Mouse (Mus musculus) 416B (cell line): ENCODE results near the gene Ap3s2.

Source experiments
- DNase-seq: peaks from one replicate; pipeline ENCODE4 v3.0.0; 2011; ENCODE audit warnings: low read depth

Ap3s2 gene

DNA sequence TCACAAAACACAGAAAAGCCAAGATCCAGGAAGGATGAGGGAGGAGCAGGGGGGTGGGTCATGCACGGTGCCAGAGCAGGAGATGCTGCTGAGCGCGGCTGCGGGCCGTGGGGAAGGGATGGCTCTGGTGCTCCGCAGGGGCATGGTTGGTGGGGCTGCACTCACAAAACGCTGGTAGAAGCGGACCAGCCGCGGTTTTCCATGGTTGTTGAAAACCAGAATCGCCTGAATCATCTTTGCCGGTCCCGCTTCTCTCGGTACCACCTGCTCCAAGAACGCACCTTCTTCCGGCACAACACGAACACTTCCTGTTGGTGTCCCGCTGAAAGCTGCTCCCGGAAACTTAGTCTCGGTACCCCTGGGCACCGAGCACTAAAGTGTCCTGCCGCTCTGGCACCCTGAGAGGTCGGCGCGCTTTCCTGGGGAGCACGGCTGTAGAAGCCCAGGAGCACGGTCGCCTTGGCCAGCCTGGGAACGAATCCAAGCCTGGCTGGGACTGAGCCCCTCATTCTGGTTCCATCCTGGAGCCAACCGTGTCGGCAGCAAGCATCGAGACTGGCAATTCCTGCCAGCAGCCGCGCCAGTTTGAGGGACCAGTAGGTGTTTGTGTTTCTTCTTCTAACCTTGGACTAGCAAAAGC is at the start of gene Ap3s2:
Gene Ap3s2, minus strand, starts transcription at position 306 of the 640 bp plus-strand sequence.
- DNase-seq, result peak; percentile 91

DNA sequence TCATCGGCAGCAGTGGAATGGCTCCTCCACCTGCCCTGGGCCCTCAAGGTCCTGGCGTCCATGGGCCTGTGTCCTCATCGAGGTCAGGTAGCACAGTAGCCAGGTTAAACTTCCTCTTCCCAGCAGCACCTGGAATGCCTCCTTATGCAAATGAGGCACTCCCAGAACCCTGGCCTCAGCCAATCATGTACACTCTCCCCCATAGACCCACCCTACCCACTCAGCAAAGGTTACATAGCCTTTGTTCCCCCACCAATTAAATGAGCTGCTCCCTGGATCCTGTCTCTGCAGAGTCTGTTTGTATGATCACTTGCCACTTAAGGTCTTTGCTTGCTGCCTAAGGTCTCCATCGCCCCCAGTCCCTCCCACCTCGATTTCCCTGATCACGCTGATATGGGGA is 47.9 kb upstream of the Ap3s2 start:
- DNase-seq, result no peak

DNA sequence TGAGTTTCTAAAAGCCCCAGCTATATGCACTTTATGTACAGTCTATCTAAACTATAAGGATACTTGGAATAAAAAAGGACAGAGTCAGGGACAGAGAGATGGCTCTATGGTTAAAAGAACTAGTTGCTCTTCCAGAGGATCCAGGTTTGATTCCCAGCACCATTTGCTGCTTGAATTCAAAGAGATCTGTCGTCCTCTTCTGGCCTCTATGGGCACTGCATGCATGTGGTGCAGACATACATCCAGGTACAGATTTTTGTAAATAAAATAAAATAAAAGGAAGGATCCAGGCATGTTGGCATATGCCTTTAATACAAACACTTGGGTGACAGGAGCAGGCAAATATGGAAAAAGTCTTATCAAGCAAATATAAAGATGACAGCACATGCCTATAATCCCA is 41.2 kb upstream of the Ap3s2 start:
- no peak for DNase-seq

DNA sequence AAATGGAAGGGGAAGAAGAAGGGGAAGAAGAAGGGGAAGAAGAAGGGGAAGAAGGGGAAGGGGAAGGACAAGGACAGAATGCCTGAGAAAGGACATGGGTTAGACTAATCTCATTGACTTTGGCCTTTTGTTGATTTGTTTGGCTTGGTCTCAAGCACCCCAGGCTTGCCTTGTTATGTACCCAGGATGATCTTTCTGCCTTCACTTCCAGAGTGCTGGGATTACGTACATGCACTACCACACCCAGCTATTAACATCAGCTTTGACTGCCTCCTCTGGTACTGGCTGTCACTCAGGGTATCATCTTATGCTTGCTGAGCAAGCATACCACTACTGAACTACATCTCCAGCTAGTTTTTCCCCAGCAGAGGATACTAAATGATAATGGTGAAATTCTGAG is 35.7 kb upstream of the Ap3s2 start:
- no peak for DNase-seq

DNA sequence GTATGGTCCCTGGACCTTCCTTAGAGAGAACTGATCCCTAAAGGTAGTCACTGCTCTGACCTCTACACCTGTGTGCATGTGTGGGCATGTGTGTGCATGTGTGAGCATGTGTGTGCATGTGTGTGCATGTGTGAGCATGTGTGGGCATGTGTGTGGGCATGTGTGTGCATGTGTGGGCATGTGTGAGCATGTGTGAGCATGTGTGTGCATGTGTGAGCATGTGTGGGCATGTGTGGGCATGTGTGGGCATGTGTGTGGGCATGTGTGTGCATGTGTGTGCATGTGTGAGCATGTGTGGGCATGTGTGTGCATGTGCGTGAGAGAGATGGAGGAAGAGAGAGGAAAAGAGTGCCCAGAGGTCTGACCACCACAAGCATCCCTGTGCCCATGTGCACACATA is 34.4 kb upstream of the Ap3s2 start:
- DNase-seq, result no peak

DNA sequence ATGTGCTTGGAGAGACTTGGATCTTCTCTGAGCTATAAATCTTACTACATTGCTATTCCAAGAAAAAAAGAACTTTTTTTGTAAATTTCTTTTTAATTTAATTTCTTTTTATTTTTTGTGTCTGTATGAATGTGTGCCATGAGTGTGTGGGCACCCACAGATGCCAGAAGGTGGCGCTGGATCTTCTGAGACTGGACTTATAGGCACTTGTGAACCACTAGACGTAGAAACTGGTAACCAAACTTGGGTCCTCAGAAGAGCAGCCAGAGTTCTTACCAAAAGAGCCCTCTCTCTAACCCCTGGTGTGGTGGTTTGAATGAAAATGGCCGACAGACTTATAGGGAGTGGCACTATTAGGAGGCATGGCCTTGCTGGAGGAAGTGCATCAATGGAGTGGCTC is 30.6 kb upstream of the Ap3s2 start:
- peak; percentile 15 for DNase-seq

DNA sequence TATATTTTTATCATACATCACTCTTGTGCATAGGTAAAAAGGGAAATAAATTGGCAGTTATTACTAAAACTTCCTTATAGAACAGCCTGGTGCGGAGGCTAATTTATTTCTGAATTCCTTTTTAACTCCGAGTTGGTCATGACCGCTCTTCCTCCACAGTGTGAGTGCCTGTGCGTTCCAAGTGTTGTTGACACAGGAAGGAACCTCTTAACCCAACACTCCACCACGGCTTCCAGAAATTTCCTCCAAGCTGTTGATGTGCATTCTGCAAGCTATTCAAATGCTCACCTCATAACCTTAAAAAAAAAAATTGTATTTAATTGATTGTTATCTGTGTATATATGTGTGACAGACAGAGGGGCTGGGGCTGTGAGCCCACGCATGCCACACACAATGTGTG is 29.8 kb upstream of the Ap3s2 start:
- peak; percentile 8 for DNase-seq

DNA sequence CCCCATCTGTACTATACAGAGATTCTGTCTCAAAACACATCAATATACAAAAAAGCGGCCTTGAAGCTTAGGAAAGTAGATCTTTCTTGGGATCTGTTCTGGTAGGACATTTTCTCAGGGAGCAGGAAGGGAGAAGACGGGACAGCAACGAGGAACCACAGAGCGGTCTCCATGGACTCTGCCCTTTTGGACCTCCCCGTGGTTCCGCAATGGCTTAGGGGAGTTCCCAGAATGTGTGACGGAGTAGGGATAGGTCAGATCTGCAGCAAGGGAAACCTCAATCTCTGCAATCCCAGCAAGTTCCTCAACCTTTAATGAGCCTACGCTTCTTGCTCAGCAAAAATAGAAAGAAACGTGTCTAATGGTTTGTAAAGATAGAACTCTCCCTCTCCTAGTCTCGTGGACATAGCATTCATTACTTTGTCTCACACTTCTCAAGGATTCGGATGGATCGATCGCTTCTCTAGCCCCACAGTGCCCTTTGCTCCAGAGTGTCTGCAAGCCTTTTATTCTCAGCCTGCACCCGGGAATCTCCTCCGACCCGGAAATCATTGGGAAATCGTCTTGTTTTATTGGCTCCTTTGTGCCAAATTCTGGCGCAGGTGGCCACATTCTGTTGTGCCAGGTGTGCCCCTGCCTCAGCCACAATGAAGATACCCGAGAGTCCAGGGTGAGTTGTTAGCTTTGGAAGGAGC is 15.2 kb upstream of the Ap3s2 start:
- no peak for DNase-seq

DNA sequence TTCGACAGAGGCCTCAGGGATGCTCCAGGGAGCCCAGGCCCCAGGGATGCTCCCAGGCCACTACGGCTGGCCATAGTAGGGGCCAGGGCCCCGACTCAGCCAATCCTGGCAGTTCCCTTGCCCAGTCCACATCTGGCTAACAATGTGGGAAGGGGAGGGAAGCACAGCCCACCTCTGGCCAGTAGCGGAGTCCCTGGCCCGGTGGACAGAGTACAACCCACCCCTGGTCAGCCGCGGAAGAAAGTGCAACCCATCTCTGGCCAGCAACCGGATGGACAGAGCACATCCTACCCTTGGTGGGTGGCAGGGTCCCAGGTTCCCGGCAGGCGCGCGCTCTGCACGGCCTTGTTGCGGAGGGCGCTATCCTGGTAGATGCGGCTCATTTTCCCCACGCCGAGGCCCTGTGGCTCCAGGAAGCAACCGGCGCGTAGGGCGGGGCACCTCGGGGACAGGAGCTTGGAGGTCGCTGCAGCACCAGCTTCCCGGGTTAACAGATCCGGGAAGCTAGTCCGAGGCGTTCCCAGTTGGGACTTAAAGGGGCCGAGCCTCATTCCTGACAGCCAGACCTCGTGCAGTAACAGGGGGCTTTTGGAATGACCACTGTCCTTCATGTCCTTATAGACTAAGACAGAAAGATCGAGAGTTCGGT is 14.5 kb upstream of the Ap3s2 start, which contains the start of gene Arpin:
Gene Arpin, minus strand, starts transcription at position 498 of the 649 bp plus-strand sequence.
- DNase-seq, result no peak

DNA sequence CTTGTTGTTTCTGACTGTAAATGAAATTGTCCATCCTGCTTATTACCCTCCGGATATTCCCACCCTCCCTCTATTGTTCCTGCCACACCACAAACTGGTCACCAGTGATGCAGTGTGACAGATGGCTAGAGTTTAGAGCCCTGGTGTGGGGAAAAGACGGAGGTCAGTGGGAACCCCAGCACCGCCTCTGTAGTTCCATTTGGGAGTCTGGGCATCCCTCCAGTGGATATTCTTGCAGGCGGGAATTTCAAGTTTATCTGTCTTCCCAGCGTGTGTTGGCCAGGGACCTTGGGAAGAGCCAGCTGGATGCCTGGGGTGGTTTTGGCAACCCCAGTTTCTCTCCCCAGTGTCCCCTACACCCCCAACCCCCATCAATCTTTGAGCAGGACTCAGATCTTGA is 14.0 kb upstream of the Ap3s2 start:
- no peak for DNase-seq

DNA sequence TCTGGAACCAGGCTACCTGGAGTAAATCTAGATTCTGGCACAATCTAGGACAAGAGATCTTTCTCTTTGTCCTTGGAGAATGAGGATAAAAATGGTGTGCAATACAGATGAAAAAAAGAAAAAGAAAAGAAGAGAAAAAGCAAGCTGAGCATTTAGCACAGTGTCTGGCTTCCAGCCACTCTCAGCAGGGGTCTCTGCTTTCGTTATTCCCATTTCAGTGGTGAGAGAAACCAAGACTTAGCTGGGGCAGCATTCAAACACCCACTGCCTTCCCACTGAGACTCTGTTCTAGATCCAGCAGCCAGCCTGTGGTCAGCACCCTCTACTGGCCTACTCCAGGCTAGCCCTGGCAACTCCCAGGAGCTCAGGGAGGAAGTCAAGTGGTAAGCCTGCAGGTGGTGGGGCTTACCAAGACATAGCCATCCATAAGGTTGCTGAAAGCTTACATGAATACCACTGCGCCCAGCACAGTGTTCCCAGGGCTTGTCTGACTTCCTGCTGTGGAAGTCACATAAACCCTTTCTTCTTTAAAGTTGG is 8.1 kb upstream of the Ap3s2 start:
- DNase-seq, result no peak

DNA sequence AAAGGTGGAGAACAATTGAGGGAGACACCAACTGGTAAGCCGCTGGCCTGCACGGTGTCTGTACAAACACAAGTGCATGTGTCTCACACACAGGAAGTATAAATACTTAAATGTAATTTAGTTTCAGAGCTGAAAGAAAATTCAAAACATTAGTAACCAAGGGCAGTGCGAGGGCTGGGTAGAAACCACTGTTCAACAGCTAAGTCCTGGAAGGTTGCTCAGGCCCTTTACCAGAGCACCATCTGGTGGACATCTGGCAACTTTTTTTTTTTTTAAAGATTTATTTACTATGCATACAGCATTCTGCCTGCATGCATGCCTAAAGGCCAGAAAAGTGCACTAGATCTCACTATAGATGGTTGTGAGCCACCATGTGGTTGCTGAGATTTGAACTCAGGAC is 5.9 kb downstream of the Ap3s2 start:
- peak; percentile 70 for DNase-seq

DNA sequence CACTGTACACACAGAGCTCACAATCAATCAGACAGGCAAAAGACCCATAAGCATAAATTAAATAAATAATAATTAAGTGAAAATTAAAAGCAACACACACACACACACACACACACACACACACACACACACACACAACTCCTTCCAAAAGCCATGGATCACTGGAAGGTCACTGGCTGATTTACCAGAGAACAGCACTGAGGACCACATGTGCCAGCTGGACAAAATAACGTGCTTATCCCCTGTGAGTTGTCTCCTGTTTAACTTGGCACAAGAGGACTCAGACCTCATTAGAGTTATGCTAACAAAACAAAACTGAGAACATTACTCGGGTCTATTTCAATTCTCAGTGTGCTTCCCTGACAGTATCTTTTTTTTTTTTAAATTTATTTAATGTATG is 13.1 kb downstream of the Ap3s2 start:
- DNase-seq, result no peak

DNA sequence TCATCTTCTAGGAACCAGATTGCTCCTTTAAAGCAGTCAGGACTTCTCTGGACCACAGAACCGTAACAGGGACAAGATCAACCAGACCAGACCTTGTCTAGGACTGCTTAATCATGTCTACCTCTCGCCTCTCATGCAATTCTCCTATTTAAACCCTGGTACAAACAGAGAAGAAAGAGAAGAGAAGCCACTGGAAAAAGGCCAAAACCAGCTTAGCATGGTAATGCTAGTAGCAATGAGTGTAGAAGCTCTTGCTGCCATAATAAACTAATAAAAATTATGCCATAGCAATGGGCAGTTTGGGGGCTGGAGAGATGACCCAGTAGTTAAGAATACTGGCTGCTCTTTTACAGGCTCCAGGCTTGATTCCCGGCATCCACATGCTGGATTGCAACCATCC is 13.5 kb downstream of the Ap3s2 start:
- DNase-seq, result no peak

DNA sequence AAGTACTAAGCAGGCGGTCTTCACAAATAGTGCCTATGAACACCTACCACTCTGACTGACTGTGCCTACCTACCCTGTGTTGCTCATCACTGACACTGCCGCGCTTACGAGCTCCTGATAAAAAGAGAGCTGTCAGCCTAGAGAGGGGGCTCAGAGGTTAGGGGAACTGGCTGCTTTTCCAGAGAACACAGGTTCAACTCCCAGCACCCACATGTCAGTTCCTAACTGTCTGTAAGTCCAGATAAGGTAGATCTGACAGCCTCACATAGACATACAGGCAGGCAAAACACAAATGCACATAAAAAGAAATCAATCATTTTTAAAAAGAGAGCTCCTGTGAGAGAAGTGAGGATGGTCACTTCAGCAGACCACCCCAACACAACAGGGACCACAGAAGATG is 15.3 kb downstream of the Ap3s2 start:
- DNase-seq, result no peak

DNA sequence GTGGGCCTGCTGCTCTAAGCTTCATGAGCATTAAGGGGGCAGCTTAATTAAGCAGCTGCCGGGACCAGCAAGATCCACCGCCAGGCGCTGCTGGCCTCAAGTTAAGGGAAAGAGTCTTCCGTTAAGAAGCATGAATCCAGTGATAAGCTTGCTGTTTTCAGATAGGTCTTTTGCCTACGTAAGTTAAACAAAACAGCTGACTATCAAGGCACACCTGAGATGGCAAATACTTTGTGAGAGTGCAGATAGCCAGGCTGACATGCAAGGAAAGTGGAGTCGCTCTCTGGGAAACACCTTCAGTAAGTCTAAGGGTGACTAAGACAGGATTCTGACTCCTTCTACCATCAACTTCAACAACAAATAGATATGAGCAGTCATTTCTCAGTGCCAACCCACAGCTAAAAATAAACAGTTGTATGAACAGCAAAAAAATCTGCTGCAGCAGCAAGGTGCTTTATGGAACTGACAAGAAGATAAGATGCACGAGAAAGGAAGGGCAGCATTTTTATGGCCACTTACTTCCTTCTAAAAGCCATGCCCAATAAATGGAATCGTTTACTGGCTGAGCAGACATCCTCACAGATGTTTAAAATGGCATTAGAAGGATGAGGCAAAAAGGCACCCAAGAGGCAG is 17.2 kb downstream of the Ap3s2 start:
- no peak for DNase-seq

DNA sequence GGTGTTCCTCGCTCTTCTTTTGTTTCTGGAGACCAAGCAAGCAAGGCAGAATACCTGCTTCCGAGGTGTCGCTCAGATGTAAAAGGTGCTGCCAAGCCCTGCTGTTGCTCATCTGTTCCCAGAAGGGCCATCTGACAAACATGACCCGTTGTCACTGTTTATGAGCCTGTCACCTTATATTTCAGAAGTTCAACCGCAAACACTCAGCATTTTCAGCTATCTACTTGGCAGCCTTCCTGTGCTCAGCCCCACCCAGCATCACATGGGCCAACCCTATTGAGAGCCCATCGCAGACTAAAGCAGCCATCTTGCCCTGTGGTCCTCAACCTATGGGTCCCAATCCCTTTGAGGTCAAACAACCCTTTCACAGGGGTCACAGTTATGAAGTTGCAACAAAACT is 19.7 kb downstream of the Ap3s2 start:
- no peak for DNase-seq

DNA sequence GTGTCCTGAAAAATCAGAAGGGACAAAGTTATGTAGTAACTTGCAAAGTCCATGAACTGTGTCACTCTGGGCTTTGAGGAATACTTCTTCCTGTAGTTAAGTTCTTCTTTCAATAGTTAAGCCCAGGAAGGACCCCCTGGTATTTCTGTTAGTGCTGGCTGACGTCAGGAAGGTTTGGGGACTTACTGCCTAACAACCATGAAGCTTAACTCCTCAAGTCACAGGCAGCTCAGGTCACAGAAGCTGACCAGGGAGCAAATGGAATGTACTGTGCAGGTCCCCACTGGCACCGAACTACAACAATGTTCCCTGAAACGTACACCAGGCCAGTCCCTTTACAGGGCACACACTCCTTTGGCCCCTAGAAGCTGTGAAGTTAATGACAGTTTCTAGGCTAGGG is 25.2 kb downstream of the Ap3s2 start:
- no peak for DNase-seq

DNA sequence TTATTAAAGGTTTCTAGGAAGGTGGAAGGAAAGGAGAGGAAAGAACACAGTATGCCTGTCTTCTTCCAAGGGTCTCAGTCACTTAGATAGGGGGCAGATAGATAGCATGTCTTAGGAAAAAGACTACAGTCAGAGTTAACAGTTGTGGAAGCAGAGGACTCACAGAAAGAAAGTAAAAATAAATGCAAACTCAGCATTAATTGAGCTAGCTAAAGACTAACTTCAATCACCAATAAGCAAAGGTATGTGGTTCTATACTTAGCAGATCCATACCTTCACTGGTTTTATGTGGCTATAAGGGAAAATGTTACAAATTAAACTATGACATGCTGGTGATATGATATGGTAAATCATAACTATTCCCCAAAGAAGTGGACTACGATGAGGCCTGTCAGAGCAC is 25.7 kb downstream of the Ap3s2 start:
- no peak for DNase-seq

DNA sequence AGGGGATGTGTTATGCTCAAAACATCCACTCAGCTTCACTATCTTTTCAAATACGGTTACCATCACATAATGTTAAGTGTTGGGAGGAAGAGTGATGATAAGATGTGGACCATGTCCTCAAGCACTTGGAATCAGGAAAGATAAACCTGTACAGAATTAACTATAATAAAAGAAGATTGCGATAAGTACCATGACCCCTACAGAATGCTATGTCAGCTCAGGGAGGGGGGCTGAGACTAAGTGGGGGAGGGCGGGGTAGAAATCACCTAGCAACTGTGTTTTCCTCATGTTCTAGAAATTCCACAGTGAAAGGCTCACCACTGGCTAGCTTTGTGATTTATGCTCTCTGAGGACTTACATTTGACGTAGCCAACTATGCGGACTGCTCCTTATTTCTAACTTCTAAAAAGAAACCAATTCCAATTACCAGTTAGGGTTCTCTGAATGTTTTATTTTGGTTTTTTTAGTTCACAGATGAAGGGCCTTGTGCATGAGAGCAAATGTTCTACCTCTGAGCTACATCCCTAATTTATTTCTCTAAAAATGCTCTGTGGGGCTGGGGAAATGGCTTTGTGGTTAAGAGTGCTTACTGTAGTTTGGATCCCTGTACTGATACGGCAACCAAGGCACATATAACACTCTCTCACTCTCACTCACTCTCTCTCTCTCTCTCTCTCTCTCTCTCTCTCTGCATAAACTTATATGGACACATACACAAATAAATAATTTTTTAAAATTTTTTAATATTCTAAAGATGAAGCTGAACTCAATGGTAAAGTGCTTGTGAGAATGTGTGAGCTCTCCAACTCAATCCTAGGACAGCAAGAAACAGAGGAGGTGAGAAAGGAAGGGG is 27.6 kb downstream of the Ap3s2 start:
- no peak for DNase-seq

DNA sequence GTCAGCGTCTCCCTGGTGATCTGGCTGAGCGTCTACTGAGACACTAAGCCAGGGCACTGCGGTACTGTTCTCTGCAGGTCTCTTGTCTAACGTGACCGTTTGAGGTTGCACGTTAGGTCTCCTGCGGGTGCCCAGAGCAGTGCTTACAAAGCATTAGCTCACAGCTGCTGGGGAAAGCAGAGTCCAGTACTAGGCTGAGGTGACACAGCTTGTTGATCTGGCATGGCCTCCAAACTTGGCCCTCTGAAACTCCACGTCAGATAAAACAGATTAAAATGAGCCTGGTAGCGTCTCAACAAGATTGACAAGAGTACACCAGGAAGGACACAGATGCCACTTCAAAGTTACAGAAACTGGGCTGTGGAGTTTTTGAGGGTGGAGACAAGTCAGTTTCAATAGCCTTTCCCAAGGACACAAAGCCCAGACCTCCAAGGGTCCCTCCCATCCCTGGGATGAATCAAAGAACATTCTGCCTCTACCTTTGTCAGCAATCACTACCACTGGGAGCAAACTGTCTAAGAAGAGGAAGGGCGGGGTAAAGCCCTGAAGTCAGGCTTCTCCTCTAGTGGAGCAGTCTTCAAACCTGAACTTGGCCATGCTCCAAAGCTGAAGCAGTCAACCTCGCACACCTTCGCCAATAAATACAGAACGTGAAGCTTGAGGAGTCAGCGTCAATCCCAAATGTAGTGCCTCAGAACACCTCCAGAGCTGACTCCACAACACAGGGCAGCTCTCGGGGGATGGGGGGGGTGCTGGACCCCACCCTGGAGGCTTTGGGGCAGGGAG is 29.8 kb downstream of the Ap3s2 start:
- no peak for DNase-seq
